Mouse (Mus musculus): Measurements from ENCODE around the gene Zbp1. TPM values are rescaled to one million over a fixed set of nuclear protein-coding genes. Genes with fewer than 3 reads are reported as not detected.
A peak's percentile ranks its signal among the peaks of the same experiment; 100 is the strongest.

Zbp1 gene
- total RNA-seq, 2 experiments from 2014 or later = 0.20 TPM; not detected in 1

- intact Hi-C loops (cut with DNase I) = loop anchor here (2.0 kb wide), 1 partner anchor 329 kb away; no protein-coding TSS in a partner anchor
- DNase-seq = no peak
Measured at GRCm38 (mm10) chr2:173217763-173218258, 912 bp downstream of the Zbp1 start.

GRCm38 (mm10) chr2:173217246-173217645 is 1.5 kb downstream of the Zbp1 start:
- DNase-seq = no peak
- intact Hi-C loops (cut with DNase I) = no loop called here

DNA sequence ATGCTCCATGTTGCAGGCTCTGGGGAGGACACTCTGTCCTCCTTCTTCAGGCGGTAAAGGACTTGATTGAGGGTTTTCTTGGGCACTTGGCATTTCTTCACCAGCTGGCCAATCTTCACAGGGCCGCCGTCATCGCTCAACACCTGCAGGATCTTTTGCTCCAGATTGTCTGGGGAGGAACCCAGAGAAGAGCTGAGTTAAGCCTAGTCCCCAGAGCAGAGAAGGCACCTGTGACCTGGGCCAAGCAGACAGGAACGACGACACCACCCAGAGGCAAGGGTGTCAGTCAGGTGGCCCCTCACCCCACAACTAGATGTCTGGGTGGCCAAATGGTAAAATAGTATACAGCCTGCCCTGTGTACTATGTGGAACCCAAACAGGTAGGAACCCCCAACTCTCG is 1.9 kb downstream of the Zbp1 start:
- intact Hi-C loops (cut with DNase I) = no loop called here
- DNase-seq = no peak

DNA sequence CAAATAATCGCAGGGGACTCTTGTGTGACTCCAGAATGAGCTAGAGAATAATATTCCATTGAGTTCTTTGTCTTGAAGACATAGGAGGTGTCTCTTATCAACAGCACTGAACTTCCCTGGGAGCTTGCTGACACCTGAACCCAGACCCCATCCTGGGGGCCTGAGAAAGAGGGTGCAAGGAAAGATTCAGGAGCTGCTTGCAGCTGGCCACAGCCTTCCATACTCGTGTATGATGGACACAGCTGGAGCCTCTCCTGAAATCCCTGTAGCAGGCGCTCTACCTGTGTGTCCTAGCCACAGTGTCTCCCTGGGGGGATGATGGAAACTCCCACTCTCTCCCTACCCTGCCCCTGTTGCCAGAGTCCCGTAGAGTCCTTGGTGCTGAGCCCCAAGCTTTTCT is 6.5 kb downstream of the Zbp1 start:
- intact Hi-C loops (cut with DNase I) = no loop called here
- no peak for DNase-seq

GRCm38 (mm10) chr2:173209091-173209815 is 9.5 kb downstream of the Zbp1 start:
- DNase-seq = no peak
- intact Hi-C loops (cut with DNase I) = no loop called here

DNA sequence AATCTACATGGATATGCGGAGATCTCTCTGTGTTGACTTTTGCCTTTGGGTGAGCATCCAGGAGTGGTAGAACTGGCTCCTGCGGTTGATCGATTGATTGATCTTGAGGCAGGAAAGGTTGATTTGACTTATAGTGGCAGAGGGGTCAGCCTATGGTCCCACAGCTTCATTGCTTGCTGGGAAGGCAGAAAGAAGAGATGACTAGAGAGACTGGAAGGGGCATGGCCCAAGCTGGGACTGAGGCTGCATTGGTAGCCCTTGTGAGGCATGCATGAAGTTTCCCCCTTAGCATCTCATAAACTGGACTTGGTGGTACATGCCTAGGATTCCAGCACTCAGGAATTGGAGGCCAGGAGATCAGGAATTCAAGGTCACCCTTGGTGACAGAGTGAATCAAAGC is 11.7 kb downstream of the Zbp1 start:
- no peak for DNase-seq
- intact Hi-C loops (cut with DNase I) = no loop called here

GRCm38 (mm10) chr2:173205563-173206099 is 13.1 kb downstream of the Zbp1 start:
- DNase-seq = no peak
- intact Hi-C loops (cut with DNase I) = no loop called here

DNA sequence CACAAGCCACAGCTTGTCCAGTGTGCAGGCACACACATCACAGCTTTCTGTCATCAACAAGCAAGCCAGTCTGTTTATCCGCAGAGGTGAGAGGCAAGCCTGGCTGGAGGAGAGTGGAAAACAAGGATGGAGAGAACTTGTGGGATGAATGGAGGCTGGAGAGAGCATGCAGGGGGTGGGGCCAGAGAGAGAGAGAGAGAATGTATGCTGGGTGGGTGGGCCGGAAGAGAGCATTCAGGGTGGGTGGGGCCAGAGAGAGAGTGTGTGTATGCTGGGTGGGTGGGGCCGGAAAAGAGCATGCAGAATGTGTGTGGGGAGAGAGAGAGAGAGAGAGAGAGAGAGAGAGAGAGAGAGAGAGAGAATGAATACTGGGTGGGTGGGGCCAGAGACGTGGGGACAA is 14.1 kb downstream of the Zbp1 start:
- intact Hi-C loops (cut with DNase I) = no loop called here
- no peak for DNase-seq

- intact Hi-C loops (cut with DNase I) = no loop called here
- no peak for DNase-seq
Measured at GRCm38 (mm10) chr2:173203726-173204125, 15.0 kb downstream of the Zbp1 start.

DNA sequence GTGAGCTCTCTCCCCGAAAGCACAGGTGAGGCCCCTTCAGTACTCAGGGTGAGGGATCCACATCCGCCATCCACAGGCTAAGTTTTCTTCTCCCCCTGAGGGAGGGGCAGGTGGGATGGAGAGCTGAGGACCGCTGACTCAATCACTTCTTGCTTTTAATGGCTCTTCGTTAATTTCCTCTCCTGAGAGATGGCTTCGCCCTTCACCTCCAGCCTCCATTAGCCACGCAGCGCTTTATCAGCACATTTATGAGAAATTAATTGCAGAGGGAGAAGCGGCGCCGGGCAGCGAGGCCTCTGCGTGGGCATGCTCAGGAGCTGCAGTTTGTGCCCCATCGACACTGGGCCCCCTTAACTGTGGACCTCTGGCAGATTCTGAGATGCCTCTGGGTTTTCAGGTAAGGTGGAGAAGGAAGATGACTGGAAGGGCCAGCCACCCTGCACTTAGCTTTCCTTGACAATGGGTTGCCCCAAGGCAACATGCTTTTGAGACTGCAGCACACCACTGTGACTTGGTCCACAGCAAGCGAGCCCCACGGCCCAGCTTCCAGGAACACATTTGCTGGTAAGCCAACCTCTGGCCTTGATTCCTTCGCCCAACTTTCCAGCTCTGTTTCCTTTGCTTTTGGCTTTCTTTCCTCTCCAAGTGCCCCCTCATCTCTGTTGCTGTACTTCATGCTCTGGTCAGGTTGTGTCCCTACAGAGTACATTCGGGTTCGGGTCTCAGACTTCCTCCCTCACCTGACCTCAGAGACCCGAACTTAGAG is 15.6 kb downstream of the Zbp1 start:
- intact Hi-C loops (cut with DNase I) = no loop called here

GRCm38 (mm10) chr2:173194796-173195195 is 23.9 kb downstream of the Zbp1 start:
- no peak for DNase-seq

More for the DNA sequence above, 15.6 kb downstream of the Zbp1 start:
- no peak for DNase-seq

DNA sequence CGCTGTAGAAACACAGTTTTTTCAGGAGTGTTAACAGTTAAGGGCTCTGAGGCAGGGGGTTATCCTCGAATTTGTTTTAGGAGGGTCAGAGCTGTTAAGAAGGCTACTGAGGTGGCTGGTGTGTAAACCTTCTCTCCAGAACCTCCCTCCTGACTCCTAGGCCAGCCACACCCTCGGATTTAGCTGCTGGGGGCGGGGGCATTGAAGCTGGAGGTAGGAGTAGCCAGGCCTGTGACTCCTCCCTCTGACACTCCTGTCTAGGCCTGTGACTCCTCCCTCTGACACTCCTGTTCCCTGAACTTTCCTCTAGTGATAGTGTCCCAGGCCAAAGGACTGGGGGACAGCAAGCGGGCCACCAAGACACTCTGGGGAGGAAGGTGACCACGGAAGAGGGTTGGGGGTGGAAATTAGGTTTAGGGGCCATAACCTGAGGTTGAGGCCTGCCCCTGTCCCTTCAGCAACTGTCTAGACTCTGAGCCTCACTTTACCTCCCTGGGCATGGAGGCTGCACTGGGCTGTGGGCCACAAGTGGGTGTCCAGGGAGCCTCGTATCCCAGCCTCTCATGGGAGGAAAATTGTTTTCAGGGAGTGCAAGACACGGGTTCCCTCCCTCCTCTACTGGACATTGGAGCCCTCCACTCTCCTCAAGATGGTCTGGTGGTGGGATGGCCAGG is 31.4 kb downstream of the Zbp1 start:
- intact Hi-C loops (cut with DNase I) = no loop called here
- no peak for DNase-seq

More at GRCm38 (mm10) chr2:173194796-173195195, 23.9 kb downstream of the Zbp1 start:
- intact Hi-C loops (cut with DNase I) = no loop called here

- DNase-seq = peak; percentile 92
- intact Hi-C loops (cut with DNase I) = loop anchor here (1.0 kb wide), 1 partner anchor 376 kb away; no protein-coding TSS in a partner anchor
Measured at GRCm38 (mm10) chr2:173186047-173186943, 32.4 kb downstream of the Zbp1 start.

DNA sequence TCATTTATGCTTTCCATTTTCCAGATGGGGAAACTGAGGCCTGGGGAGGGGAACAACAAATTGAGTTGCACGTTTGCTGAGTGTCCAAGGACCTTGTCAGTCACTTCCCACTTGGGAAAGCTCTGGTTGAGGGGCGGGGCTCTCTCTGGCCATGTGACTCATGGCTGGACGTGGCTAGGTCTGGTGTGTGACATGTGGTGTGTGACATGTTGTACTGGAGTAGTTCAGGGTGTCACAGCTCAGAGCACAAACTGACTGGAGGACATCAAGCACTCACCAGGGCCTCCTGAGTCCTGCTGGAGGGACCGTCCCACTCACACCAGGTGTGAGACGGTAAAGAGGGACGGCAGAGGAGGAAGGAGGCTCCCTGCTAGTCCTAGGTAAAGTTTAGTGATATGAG is 33.4 kb downstream of the Zbp1 start:
- DNase-seq = no peak
- intact Hi-C loops (cut with DNase I) = no loop called here

DNA sequence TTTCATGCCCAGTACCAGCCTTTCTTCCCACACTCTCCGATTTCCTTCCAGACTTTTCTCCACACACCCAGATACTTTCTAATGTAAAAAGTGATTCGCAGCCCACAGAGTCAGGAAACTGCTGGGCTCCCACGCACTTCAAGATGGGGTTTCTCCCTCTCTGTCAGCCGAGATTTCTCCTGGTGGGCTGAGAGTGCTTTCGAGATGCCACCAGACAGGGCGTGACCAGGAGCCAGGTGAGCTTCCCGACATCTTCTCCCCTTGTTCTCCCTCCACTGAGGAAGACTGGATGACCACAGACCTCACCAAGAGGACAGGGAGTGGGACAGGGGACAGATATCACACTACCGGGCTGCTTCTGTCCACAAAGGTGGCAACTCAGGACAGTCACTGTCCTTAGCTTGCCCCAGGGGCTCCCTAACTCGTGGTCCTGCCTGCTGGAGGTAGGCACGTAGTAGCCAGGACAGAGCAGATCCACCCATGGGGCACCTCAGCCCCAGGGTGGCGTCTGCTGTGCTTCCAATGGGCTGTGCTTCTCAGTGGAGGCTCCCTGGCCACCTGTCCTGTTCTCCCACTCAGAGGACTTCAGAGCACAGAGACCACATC is 34.1 kb downstream of the Zbp1 start:
- intact Hi-C loops (cut with DNase I) = no loop called here
- no peak for DNase-seq

DNA sequence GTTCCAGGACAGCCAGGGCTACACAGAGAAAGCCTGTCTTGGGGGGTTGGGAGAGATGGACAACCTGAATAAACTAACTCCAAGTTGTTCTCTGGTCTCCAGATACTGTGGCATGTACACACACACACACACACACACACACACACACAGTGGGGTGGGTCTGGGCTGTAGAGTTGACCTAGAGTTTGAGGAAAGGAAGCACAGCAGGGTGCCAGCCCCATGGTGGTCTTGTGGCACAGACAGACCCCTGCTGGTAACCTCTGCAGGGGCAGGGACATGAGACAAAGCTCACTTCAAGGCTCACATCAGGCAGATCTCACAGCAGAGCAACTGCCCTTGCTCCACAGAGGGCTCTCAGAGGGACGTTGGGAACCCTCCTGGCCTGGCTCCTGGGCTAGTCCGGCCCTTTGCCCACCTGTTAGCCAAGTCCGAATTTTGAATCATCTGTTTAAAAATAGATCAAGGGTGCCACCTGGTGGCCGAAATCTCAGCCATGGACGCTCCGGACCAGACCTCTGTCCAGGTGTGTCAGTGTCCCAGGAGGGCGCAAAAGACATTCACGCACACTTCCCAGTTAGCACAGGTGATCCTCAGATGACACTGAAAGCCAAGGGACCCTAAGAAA is 34.8 kb downstream of the Zbp1 start:
- peak; percentile 74 for DNase-seq
- intact Hi-C loops (cut with DNase I) = loop anchor here (1.0 kb wide), 1 partner anchor 77 kb away; no protein-coding TSS in a partner anchor

DNA sequence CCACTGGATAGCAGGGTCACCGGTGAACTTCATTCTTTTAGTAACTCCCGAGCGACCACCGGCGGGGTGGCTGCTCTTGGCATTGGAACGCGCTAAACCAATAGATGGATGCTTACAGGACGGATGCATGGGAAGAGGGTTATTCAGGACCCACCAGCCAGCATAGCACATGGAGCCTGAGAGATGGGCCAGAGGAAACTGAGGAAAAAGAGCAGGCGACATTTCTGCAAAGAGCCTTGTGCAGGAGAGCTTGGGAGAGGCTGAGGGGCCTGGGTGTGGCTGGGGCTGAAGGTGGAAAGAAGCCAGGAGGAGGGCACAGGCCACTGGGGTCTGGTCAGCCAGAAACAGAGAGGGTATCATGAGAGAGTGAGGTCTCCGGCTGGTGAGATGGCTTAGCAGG is 35.4 kb downstream of the Zbp1 start:
- no peak for DNase-seq
- intact Hi-C loops (cut with DNase I) = loop anchor here (1.0 kb wide), 1 partner anchor 76 kb away; no protein-coding TSS in a partner anchor

DNA sequence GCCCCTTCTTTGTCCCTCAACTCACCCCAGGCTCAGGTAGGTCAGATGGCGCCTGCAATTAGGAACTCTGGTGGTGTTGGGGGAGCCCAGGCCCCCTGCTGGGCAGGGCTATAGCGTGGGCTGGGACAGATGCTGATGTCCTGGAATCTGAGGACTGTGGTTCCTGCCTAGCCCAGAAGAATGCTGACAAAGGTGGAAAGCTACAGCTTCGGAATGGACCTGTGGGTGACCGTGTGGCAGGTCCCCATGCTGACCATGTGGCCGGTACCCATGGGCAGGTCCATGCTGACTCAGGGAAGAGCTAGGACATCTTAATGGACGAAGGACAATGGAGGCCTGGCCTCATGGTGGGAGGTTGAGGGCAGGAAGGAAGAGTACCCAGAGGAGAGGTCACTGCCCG is 35.9 kb downstream of the Zbp1 start:
- intact Hi-C loops (cut with DNase I) = loop anchor here (1.0 kb wide), 1 partner anchor 75 kb away; no protein-coding TSS in a partner anchor
- no peak for DNase-seq

DNA sequence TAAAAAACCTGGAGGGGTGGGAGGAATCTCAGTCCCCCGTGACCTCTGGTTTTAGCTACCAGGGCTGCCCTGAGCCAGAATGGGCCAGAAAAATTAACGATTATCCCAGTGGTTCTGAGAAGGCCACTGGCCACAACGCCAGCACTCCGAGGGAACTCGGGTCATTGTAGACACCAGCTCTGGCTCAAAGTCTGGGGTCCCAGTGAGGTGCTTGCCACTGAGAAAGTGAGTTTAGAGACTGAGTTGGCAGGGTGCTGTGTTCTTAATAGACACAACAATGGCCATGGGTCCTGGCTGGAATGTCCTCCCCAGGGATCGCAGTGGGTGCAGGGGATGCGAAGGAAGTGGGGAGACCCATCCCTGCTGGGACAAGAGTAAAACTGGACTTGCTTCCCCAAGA is 36.8 kb downstream of the Zbp1 start:
- intact Hi-C loops (cut with DNase I) = no loop called here
- no peak for DNase-seq
